Mouse (Mus musculus) embryonic fibroblast, embryonic 13.5 days (primary cell): ENCODE measurements around the gene Plxnb3. TPM values are rescaled to one million over a fixed set of nuclear protein-coding genes. Genes with fewer than 3 reads are reported as not detected.
"Not testable (repeated sequence)": the region's sequence is repeated elsewhere in the genome, so short reads cannot be mapped to it uniquely, and the experiment has no call there.

Source experiments
- H3K27ac ChIP-seq: 2 replicates; pipeline ENCODE4 v1.5.1; 2012; ENCODE audit warnings: low read length, control low read depth, inconsistent platforms; ENCODE audit not compliant: insufficient read depth
- H3K4me1 ChIP-seq: 2 replicates; pipeline ENCODE4 v1.6.1; 2011; ENCODE audit warnings: low read length; ENCODE audit not compliant: control insufficient read depth, insufficient read depth
- H3K4me3 ChIP-seq: 2 replicates; pipeline ENCODE4 v1.5.1; 2011; ENCODE audit warnings: mild to moderate bottlenecking, control low read depth, low read length; ENCODE audit not compliant: insufficient read depth
- CTCF ChIP-seq: IDR thresholded peaks from 2 replicates; pipeline ENCODE4 v1.5.1; 2011; ENCODE audit warnings: mild to moderate bottlenecking, control low read depth, low read length, moderate library complexity, borderline replicate concordance; ENCODE audit not compliant: insufficient read depth
- POLR2A ChIP-seq: IDR thresholded peaks from 2 replicates; pipeline ENCODE4 v1.6.1; 2011; ENCODE audit warnings: low read depth, mild to moderate bottlenecking, control low read depth, low read length, moderate library complexity
- polyA plus RNA-seq: library from polyadenylated mRNA; stranded (reverse); fragments of >200 nt; gene quantifications from 2 replicates; pipeline ENCODE4 v1.2.4, GENCODE M21; 2011; ENCODE audit warnings: low read depth; ENCODE audit not compliant: missing spikeins, insufficient read length

The Plxnb3 gene
- polyA plus RNA-seq, 1 experiment: 0.25 TPM

DNA sequence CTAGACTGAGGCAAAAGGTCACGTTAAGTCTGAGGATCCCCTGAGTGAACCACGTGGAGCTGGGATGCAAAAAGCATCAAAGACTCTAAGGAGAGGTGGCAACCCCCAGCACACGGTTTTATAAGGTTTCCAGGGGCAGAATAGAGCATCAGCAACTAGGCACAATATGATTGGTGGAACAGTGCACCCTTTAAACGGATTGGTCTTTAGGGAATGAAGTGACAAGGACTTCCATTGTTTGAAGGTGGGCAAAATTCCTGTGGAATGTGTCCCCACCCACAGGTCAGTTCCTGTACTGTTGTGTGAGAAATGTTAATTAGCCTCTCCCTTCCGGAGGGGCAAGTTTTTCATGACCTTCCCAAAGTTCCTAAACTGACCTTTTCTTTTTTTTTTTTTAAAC, 17.7 kb upstream of the Plxnb3 start:
- no peaks in the 10 kb centered on the region for H3K4me1 ChIP-seq
- TF ChIP-seq CTCF (no peak), POLR2A (no peak)
- H3K27ac ChIP-seq: no peak overlapping the region
- H3K4me3 ChIP-seq: no peak overlapping the region

DNA sequence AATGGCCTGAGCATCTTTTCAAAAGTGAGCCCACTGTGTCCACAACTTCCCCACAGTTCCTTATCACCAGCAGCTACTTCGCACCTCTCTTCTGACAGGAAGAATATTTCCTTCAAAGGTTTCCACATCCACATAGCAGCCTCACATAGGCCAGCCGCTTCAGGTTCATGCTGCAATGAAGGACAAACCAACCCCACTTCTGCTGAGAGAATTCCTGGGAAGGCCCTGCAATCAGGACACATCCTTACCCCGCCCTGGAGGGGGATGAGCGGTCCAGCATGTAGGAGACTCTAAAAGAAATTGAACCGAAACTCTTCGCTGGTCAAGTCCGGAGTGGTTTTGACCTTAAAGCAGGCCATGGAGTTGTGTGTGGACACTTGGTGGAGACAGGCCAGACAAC, 17.0 kb upstream of the Plxnb3 start:
- not testable (repeated sequence) for H3K27ac ChIP-seq, H3K4me3 ChIP-seq, H3K4me1 ChIP-seq

DNA sequence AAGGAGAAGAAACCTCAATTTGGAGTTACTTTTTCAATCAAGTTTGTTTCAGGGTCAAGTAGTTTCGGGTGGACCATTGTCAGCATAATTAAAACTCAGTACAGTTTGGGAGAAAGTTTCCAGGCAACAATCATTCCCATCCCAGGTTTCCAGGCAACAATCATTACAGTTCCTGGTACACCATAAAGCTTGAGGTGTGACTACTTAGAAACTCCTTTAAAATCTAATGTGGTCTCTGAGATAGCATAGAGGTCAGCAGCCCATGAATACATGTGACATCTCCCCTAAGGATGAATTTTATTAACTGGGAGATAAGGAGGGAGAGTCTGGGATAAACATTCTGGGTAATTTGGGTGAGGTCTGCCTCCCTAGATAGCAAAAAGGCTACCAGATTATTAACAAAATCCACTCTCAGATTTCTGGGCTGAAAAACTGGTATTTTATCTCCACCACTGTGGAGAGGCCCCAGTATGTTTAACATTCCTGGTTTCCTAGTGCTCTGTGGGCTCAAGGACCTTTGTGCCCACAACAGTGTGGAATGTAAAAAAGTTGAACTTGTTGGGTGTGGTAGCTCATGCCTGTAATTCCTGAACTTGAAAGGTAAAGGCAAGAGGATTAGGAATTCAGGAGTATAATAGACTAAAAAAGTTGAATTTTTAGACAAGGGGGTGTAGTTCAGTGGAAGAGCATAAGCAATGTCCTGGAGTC, 12.0 kb upstream of the Plxnb3 start:
- TF ChIP-seq POLR2A (no peak), CTCF (no peak)
- Histone ChIP-seq H3K4me1 (no peaks in the 10 kb centered on the region), H3K27ac (no peak overlapping the region), H3K4me3 (no peak overlapping the region)

DNA sequence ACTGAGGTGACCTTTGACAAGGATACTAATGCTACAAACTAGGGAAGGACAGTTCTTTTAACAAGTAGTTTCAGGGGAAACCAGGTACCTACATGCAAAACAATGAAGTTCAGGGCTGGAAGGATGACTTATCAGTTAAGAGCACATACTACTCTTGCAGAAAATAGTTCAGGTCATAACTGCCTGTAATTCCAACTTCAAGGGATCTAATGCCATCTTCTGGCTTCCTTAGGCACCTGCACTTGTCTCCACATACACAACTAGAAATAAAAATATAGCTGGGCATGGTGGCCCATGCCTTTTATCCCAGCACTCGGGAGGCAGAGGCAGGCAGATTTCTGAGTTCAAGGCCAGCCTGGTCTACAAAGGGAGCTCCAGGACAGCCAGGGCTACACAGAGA, 7.9 kb upstream of the Plxnb3 start:
- TF ChIP-seq POLR2A (no peak), CTCF (no peak)
- Histone ChIP-seq H3K27ac (no peak overlapping the region), H3K4me1 (no peaks in the 10 kb centered on the region), H3K4me3 (no peak overlapping the region)

DNA sequence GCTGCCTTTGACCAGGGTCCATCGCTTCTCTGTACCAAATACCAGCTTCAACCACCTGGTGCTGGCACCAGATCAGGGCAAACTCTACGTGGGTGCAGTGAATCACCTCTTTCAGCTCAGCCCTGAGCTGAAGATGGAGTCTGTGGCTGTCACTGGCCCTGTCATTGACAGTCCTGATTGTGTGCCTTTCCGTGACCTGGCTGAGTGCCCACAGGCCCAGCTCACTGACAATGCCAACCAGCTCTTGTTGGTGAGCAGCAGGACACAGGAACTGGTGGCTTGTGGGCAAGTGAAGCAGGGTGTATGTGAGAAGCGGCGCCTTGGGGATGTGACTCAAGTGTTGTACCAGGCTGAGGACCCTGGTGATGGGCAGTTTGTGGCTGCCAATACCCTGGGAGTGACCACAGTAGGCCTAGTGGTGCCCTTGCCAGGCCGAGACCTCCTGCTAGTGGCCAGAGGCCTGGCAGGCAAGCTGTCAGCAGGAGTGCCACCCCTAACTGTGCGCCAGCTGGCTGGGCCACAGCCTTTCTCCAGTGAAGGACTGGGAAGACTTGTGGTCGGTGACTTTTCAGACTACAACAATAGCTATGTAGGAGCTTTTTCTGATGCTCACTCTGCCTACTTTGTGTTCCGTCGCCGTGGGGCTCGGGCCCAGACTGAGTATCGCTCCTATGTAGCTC, 1.9 kb downstream of the Plxnb3 start:
- H3K4me1 ChIP-seq: no peaks in the 10 kb centered on the region
- no peak for TF ChIP-seq POLR2A
- no peak for TF ChIP-seq CTCF
- H3K4me3 ChIP-seq: no peak overlapping the region
- no peak overlapping the region for H3K27ac ChIP-seq

DNA sequence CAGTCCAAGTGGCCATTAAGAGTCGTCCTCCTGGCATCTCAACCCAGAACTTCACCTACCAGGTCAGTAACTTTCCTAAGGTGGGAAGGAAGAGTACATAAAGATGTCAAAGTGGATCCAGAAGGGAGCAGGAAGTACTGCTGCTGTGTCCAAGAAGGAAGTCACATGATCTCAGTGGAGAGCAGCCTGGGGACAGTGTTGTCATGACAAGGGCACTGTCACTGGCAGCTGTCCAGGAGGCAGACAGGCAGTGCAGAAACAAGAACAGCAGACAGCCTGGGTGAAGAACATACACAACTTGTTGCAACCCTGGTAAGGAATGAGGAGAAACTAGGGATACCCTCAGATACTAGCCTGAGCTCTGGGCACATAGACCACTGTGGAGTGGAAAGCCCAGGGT, 8.4 kb downstream of the Plxnb3 start:
- no peak for TF ChIP-seq POLR2A
- TF ChIP-seq CTCF: no peak
- H3K4me1 ChIP-seq: no peaks in the 10 kb centered on the region
- H3K27ac ChIP-seq: no peak overlapping the region
- no peak overlapping the region for H3K4me3 ChIP-seq

DNA sequence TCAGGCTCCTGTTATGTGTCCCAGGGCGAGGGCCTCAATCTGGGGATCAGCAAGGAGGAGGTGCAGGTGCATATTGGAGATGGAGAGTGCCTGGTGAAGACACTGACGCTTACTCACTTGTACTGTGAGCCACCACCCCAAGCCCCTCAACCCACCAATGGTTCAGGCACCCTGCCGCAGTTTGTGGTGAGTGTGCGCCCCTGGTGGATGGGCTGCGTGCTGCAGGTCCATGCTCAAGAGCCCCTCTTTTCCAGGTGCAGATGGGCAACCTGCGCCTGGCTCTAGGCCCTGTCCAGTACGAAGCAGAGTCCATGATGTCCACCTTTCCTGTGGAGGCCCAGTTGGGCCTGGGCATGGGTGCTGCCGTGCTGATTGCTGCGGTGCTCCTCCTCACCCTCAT, 10.4 kb downstream of the Plxnb3 start:
- TF ChIP-seq CTCF (peak; percentile 44; the same call in 1 of the 2 replicates), POLR2A (no peak)
- H3K4me3 ChIP-seq: no peak overlapping the region
- no peaks in the 10 kb centered on the region for H3K4me1 ChIP-seq
- H3K27ac ChIP-seq: no peak overlapping the region

DNA sequence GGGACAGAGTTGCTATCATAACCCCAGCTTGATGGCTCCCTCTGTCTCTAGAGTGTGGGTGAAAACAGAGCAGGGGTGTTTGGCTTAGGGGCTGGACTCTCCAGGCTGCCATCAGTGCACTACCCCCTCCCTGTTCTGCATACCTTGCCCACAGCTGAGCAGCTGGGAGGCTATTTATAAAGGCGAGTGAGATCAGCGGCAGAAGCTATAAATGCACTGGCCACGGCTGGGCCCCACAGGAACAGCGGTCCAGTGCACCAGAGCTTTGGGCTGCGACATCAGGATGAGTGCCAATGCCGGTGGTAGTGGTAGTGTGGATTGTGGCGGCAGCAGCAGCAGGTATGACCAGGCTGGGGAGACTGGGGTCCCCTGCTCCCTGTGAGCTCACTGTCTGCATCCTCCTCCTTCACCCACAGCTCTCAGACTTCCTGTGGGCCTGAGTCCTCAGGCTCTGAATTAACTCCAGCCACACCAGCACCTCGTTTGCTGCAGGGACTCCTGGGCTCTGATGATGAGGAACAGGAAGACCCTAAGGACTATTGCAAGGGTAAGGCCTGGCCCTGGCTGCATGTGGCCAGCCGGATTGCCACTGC, 17.4 kb downstream of the Plxnb3 start, which contains the start of gene Srpk3:
Gene Srpk3 (plus strand): TSS at position 238 of the 593 bp plus-strand sequence.
- Histone ChIP-seq H3K4me3 (no peak within 1 kb of the TSS), H3K4me1 (no peaks in the 10 kb centered on the region), H3K27ac (no peak within 1 kb of the TSS)
- TF ChIP-seq CTCF (no peak), POLR2A (no peak)

DNA sequence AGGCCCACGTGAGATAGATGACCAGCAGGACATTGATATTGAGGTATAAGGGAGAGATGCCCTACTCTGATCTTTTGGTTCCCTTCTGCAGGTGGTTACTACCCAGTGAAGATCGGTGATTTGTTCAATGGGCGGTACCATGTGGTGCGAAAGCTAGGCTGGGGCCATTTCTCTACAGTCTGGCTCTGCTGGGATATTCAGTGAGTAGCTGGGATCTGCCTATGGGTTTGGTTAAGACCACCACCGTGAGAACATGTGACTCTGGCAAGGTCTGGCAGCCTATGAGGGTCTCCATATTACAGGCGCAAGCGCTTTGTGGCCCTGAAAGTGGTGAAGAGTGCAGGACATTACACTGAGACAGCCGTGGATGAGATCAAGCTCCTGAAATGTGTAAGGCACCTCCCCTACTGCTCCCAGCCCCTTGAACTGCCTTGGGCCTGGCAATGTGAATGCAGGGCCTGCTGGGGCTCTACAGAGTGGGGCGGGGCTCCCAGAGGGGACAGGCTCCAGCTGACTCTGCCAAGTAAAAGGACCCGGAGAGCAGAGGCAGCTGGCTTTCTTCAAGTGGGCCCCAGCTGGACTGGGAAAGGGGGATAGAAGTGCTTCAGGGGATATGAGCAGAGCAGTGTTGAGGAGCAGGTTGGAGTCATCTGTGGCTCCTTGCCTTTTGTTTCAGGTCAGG, 18.1 kb downstream of the Plxnb3 start:
- no peak overlapping the region for H3K4me3 ChIP-seq
- H3K27ac ChIP-seq: no peak overlapping the region
- H3K4me1 ChIP-seq: no peaks in the 10 kb centered on the region
- TF ChIP-seq CTCF: no peak
- TF ChIP-seq POLR2A: no peak

DNA sequence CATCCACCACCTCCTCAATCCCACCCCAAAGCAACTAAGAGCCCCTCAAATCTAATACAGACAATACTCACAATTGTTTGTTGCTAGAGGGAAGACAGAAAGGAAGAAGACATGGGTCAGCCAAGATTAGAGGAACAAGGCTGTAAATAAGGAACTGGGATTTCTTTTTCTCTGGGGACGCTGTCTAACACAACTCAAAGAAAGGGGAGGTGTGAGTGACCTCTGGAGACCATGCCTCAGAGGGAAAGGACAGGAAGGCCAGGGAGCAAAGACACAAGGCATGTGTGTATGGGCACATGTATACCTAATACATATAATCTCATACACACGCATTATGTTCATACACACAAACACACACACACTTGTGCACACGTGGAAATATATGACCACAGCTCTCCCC, 25.3 kb downstream of the Plxnb3 start:
- H3K4me1 ChIP-seq: no peaks in the 10 kb centered on the region
- H3K27ac ChIP-seq: no peak overlapping the region
- no peak for TF ChIP-seq CTCF
- TF ChIP-seq POLR2A: no peak
- H3K4me3 ChIP-seq: no peak overlapping the region

DNA sequence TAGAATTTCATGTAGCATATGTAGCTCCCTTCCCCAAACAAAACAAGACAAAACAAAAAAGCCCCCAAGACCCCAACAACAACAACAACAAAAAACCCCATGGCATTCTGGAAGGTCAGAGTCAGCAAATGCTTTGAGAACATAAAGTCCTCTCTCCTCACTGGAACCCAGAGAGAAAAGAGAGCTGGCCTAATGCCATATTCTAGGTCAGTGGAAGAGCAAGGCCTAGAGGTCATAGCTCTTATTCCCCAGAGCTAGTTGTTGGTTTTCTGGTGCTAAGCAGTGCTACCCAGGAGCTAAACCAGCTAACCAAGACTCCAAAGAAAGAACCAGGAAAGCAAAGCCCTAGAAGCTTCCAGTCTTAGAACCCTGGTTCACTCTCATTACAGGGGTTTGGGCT, 28.8 kb downstream of the Plxnb3 start:
- no peak for TF ChIP-seq CTCF
- TF ChIP-seq POLR2A: no peak
- 0 out of 2 replicates have a peak overlapping the region, but pooled peaks have one; percentile 63 for H3K27ac ChIP-seq
- no peaks in the 10 kb centered on the region for H3K4me1 ChIP-seq
- H3K4me3 ChIP-seq: peak overlapping the region; percentile 62
